Mouse (Mus musculus) olfactory bulb, adult 2 months (tissue): Measurements from ENCODE around the gene Mrps11.

Experiments
- CTCF ChIP-seq: fragments of 200-500 bp; IDR thresholded peaks from 2 replicates; pipeline ENCODE4 v1.5.1; 2012; ENCODE audit warnings: low read depth, mild to moderate bottlenecking, low read length, moderate library complexity; ENCODE audit not compliant: insufficient read depth
- POLR2A ChIP-seq: fragments of 200-500 bp; IDR thresholded peaks from 2 replicates; pipeline ENCODE4 v1.6.1; 2012; ENCODE audit warnings: mild to moderate bottlenecking, low read depth, low read length, moderate library complexity; ENCODE audit not compliant: insufficient read depth

- TF ChIP-seq CTCF = no peak
- no peak for TF ChIP-seq POLR2A
Measured at GRCm38 (mm10) chr7:78835656-78836055, 52.7 kb downstream of the Mrps11 start.
